In genomic region chr1:172309699-172310398, GRCm38 (mm10) we compare ENCODE assay signal across 8 mouse cellular contexts. TPM values are rescaled to one million over a fixed set of nuclear protein-coding genes. Genes with fewer than 3 reads are reported as not detected.
DNase-seq lines count a peak whose midpoint lies in the region; ATAC-seq lines count a peak whose summit lies in the region.

No protein-coding gene starts in this region.

- peak; percentile 81 to 89 for DNase-seq in CD8-positive naive resting alpha-beta T cell, adult 2 months (ENCODE audit: low read depth in 2 of 2, low spot score in 2 of 2)
- peak; percentile 58 for DNase-seq in c-Kit-negative CD71-positive TER-119-positive erythroid progenitor cells, embryonic 14.5 days (ENCODE audit: low read depth, low spot score)
- DNase-seq in fibroblast of lung, adult 2 months (ENCODE audit: low read depth), result peak; percentile 86
- peak; percentile 96 for DNase-seq in kidney, postnatal 10 days
- DNase-seq in liver, embryonic 11.5 days (ENCODE audit: low spot score), result peak; percentile 89
- peak; percentile 95 for DNase-seq in naive thymus-derived CD4-positive, alpha-beta T cell, adult 2 months (ENCODE audit: low read depth)
- peak; percentile 94 for DNase-seq in splenic B cell, adult 2 months (ENCODE audit: low read depth, low spot score)

- ATAC-seq in heart, embryonic 14.5 days (ENCODE audit: insufficient number of reproducible peaks, insufficient read depth, low FRiP score, low read depth), result peak; percentile 62
- ATAC-seq in liver, embryonic 11.5 days (replicated peaks; ENCODE audit: low FRiP score), result peak; percentile 65

- H3K9me3 ChIP-seq in heart, embryonic 14.5 days (ENCODE audit: control insufficient read depth, low read length), result no peaks in the 10 kb centered on the region
- no peaks in the 10 kb centered on the region for H3K9me3 ChIP-seq in liver, embryonic 11.5 days (ENCODE audit: control insufficient read depth, low read length)

- peaks cover 13% of the 10 kb centered on the region in 2 experiments for H3K4me1 ChIP-seq in heart, embryonic 14.5 days (ENCODE audit: control insufficient read depth in 2 of 2, insufficient read depth in 2 of 2, low read length in 2 of 2)
- peaks cover 34% of the 10 kb centered on the region for H3K4me1 ChIP-seq in liver, embryonic 11.5 days (replicated peaks; ENCODE audit: control insufficient read depth, insufficient read depth, low read length)

- peak overlapping the region; percentile 69 for H3K9ac ChIP-seq in heart, embryonic 14.5 days (ENCODE audit: low read length)
- H3K9ac ChIP-seq in liver, embryonic 11.5 days (ENCODE audit: low read depth, low read length), result peak overlapping the region; percentile 74

- H3K4me3 ChIP-seq in heart, embryonic 14.5 days (ENCODE audit: control insufficient read depth in 1 of 2, insufficient read depth in 1 of 2, low read depth in 1 of 2, low read length in 2 of 2), result peak overlapping the region; percentile 29 to 43
- peak overlapping the region; percentile 30 for H3K4me3 ChIP-seq in liver, embryonic 11.5 days (ENCODE audit: low read depth, low read length)

- no peaks in the 10 kb centered on the region for H3K27me3 ChIP-seq in heart, embryonic 14.5 days (ENCODE audit: control insufficient read depth, insufficient read depth, low read length)
- H3K27me3 ChIP-seq in liver, embryonic 11.5 days (replicated peaks; ENCODE audit: control insufficient read depth, insufficient read depth, low read length), result no peaks in the 10 kb centered on the region
- H3K27me3 ChIP-seq in splenic B cell, adult 2 months (ENCODE audit: control insufficient read depth, insufficient read depth, low read length, poor library complexity, severe bottlenecking), result no peaks in the 10 kb centered on the region

- H3K27ac ChIP-seq in heart, embryonic 14.5 days (replicated peaks in 1 of 2; ENCODE audit: control insufficient read depth in 1 of 2, insufficient read depth in 1 of 2, low read depth in 2 of 2, low read length in 2 of 2), result peak overlapping the region; percentile 85 to 91
- peak overlapping the region; percentile 53; the same call in 1 of the 2 replicates for H3K27ac ChIP-seq in liver, embryonic 11.5 days (ENCODE audit: low read depth, low read length)

- WGBS in heart, embryonic 14.5 days, result 1% methylated on average over 14 of the region's 14 CpGs
- 2% methylated on average over 14 of the region's 14 CpGs for WGBS in liver, embryonic 11.5 days

- peak overlapping the region; percentile 72 for H3K4me2 ChIP-seq in heart, embryonic 14.5 days (ENCODE audit: low read length)
- H3K4me2 ChIP-seq in liver, embryonic 11.5 days, result peak overlapping the region; percentile 75

- no peaks in the 10 kb centered on the region for H3K36me3 ChIP-seq in heart, embryonic 14.5 days (ENCODE audit: control insufficient read depth, insufficient read depth, low read length)
- H3K36me3 ChIP-seq in liver, embryonic 11.5 days (ENCODE audit: control insufficient read depth, insufficient read depth, low read length), result no peaks in the 10 kb centered on the region
- H3K36me3 ChIP-seq in splenic B cell, adult 2 months (ENCODE audit: control insufficient read depth, insufficient read depth, low read length, poor library complexity, severe bottlenecking), result no peaks in the 10 kb centered on the region

RNA-seq across cellular contexts. Expression of gene Atp1a2, which starts 12.0 kb away (rescaled TPM):
- 5.3 and 7.3 TPM in 2 replicates for polyA plus RNA-seq in heart, embryonic 14.5 days (2014; fragmentation: Nextera tagmentation; extraction: Ambion mirVana)
- 0.16 and 0.22 TPM in 2 replicates for polyA plus RNA-seq in liver, embryonic 11.5 days (2014; fragmentation: Nextera tagmentation; extraction: Ambion mirVana)

RNA-seq across cellular contexts. Expression of gene Kcnj9, which starts 19.3 kb away (rescaled TPM):
- polyA plus RNA-seq in heart, embryonic 14.5 days (2014; fragmentation: Nextera tagmentation; extraction: Ambion mirVana), result not detected in 2 replicates
- polyA plus RNA-seq in liver, embryonic 11.5 days (2014; fragmentation: Nextera tagmentation; extraction: Ambion mirVana), result 0.39 and 0.51 TPM in 2 replicates

RNA-seq across cellular contexts. Expression of gene Kcnj10, which starts 31.2 kb away (rescaled TPM):
- polyA plus RNA-seq in heart, embryonic 14.5 days (2014; fragmentation: Nextera tagmentation; extraction: Ambion mirVana), result not detected in 2 replicates
- polyA plus RNA-seq in liver, embryonic 11.5 days (2014; fragmentation: Nextera tagmentation; extraction: Ambion mirVana), result 0.10 TPM in 1 of 2 replicates, not detected in the other

RNA-seq across cellular contexts. Expression of gene Igsf8, which starts 48.4 kb away (rescaled TPM):
- polyA plus RNA-seq in heart, embryonic 14.5 days (2014; fragmentation: Nextera tagmentation; extraction: Ambion mirVana), result 20.7 and 24.7 TPM in 2 replicates
- polyA plus RNA-seq in liver, embryonic 11.5 days (2014; fragmentation: Nextera tagmentation; extraction: Ambion mirVana), result 32.9 and 33.9 TPM in 2 replicates

RNA-seq across cellular contexts. Expression of gene Atp1a4, which starts 51.6 kb away (rescaled TPM):
- polyA plus RNA-seq in heart, embryonic 14.5 days (2014; fragmentation: Nextera tagmentation; extraction: Ambion mirVana), result 0.23 and 0.26 TPM in 2 replicates
- polyA plus RNA-seq in liver, embryonic 11.5 days (2014; fragmentation: Nextera tagmentation; extraction: Ambion mirVana), result not detected in 2 replicates

Comparison
In these comparisons a context has a peak if more than half of its experiments do, and no peak if none do; other contexts are left out.
1. Peak in every context shown above with its lines: DNase-seq, ATAC-seq, H3K4me3 ChIP-seq and H3K27ac ChIP-seq.